Mouse (Mus musculus) small intestine, adult 2 months (tissue): ENCODE data around the gene Gm20388. TPM values are rescaled to one million over a fixed set of nuclear protein-coding genes. Genes with fewer than 3 reads are reported as not detected.
A peak's percentile ranks its signal among the peaks of the same experiment; 100 is the strongest.

ENCODE experiments used
- H3K27ac ChIP-seq: fragments of 200-500 bp; 2 replicates; pipeline ENCODE4 v1.5.1; 2012; ENCODE audit warnings: low read depth, low read length, control low read depth, inconsistent platforms; ENCODE audit not compliant: insufficient read depth
- H3K27me3 ChIP-seq: fragments of 200-500 bp; 2 replicates; pipeline ENCODE4 v1.6.1; 2012; ENCODE audit warnings: mild to moderate bottlenecking, moderate library complexity, low read length, inconsistent platforms; ENCODE audit not compliant: control insufficient read depth, insufficient read depth
- H3K36me3 ChIP-seq: fragments of 200-500 bp; 2 replicates; pipeline ENCODE4 v1.6.1; 2012; ENCODE audit warnings: mild to moderate bottlenecking, low read length, control low read depth, inconsistent platforms; ENCODE audit not compliant: control insufficient read depth, insufficient read depth
- H3K4me1 ChIP-seq: fragments of 200-500 bp; 2 replicates; pipeline ENCODE4 v1.6.1; 2012; ENCODE audit warnings: low read length, inconsistent platforms, mixed read lengths; ENCODE audit not compliant: control insufficient read depth, insufficient read depth, insufficient read length
- H3K4me3 ChIP-seq: fragments of 200-500 bp; 2 replicates; pipeline ENCODE4 v1.5.1; 2012; ENCODE audit warnings: low read depth, mild to moderate bottlenecking, control low read depth, inconsistent platforms, low read length, moderate library complexity
- CTCF ChIP-seq: fragments of 200-500 bp; IDR thresholded peaks from 2 replicates; pipeline ENCODE4 v1.5.1; 2012; ENCODE audit warnings: low read depth, mild to moderate bottlenecking, control low read depth, inconsistent platforms, low read length, moderate library complexity, mixed read lengths; ENCODE audit not compliant: insufficient replicate concordance, insufficient read length; ENCODE audit errors: extremely low read depth
- POLR2A ChIP-seq: fragments of 200-500 bp; IDR thresholded peaks from 2 replicates; pipeline ENCODE4 v1.6.1; 2012; ENCODE audit warnings: low read depth, mild to moderate bottlenecking, control low read depth, inconsistent platforms, low read length, moderate library complexity
- WGBS: fragments of 180-500 bp; shearing (Covaris S2); methylation state at CpG from one replicate; pipeline ENCODE4 v1.1.7; 2018; 5-methylcytosine and 5-hydroxymethylcytosine counted together
- polyA plus RNA-seq: library from polyadenylated mRNA; depleted of rRNA; stranded (reverse); fragments of >200 nt; gene quantifications from 2 replicates; pipeline ENCODE4 v1.2.3, GENCODE M21; 2012

Gm20388 gene
- polyA plus RNA-seq, 1 experiment = 37.3 TPM

- no peak overlapping the region for H3K4me3 ChIP-seq
- WGBS = 89% methylated on average over 7 of the region's 7 CpGs
- no peaks in the 10 kb centered on the region for H3K27me3 ChIP-seq
- no peak for TF ChIP-seq CTCF
- peaks cover 9% of the 10 kb centered on the region for H3K4me1 ChIP-seq
- H3K27ac ChIP-seq = no peak overlapping the region
- H3K36me3 ChIP-seq = no peaks in the 10 kb centered on the region
These were observed 2359.9 kb downstream of the Gm20388 start for GRCm38 (mm10) chr8:122270555-122270954.

- H3K36me3 ChIP-seq = no peaks in the 10 kb centered on the region
- TF ChIP-seq CTCF (peak; percentile 97), POLR2A (no peak)
- no peaks in the 10 kb centered on the region for H3K27me3 ChIP-seq
- H3K4me1 ChIP-seq = peaks cover 16% of the 10 kb centered on the region
- no peak overlapping the region for H3K27ac ChIP-seq
- whole genome bisulfite sequencing = 10% methylated on average over 5 of the region's 5 CpGs
- H3K4me3 ChIP-seq = no peak overlapping the region
These were observed 2362.5 kb downstream of the Gm20388 start for GRCm38 (mm10) chr8:122273152-122273551.

DNA sequence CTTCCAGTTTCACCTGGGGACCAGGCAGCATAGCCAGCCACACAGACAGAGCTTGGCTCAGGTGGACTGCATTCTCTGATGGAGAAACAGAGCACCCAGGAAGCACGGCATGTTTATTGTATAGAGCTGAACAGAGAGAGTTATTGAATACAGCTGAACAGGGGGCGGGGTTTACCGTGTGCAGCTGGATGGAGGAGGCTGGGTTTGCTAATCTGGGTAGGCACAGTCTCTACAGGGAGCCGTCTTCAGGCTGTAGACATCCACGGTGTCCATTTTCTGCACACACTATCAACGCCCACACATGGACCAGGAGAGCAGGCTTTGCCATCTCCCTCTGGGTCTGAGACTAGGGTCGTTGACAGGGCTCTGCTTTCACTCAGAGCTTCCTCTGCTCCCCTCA is 2363.2 kb downstream of the Gm20388 start:
- no peak overlapping the region for H3K4me3 ChIP-seq
- no peaks in the 10 kb centered on the region for H3K36me3 ChIP-seq
- TF ChIP-seq POLR2A = no peak
- TF ChIP-seq CTCF = no peak
- peaks cover 15% of the 10 kb centered on the region for H3K4me1 ChIP-seq
- 21% methylated on average over 7 of the region's 7 CpGs for WGBS
- no peaks in the 10 kb centered on the region for H3K27me3 ChIP-seq
- H3K27ac ChIP-seq = no peak overlapping the region

DNA sequence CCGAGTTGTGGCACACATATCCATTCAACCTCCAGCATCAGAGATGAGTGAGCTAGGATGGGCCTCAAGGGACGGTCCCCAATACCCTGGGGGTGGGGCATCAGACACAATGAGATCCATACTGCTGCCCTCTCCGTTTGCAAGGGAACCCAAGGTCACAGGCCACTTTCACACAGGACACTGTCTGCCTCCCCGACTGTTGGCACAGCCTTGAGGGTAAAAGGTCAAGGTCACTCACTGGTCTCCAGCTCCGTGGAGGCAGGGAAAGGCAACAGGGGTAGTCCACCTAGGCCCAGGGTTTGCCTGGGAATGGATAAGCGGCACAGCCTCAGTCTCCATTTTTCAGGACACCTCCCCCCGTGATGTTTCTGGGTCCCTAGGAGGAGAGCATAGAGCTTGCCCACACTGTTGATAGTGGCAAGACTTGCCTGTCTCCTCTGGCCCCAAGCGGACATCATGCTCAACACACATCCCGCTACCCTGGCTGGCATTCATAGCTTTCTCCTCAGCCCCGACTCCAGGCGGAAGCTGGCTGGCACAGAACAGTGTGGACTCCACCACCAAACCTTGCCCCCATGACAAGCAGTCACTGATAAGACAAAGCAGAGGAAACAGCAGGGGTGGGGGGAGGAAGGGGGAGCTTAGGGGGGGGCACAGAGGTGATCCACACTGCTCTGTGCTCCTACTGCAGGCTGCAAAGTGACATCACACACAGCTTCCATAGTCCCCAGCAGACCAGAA is 2364.2 kb downstream of the Gm20388 start:
- 56% methylated on average over 11 of the region's 11 CpGs for WGBS
- TF ChIP-seq POLR2A (no peak), CTCF (no peak)

DNA sequence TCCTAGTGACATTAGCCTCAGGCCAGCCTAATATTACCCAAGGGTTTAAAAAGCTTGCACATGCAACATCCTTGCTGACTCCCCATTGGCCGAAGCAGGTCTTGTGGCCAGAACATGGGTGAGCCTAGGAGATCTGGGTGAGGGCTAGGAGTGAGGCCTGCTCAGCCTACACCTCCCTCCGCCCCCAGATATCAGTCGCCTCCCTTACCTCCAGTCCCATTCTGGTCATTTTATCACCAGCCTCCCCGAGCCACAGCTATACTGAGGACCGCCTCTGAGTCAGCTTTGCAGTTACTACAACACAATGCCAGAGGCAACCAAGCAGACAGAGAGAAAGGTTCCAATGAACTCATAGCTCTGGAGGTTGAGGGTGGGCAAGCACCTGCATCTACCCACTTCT is 2365.7 kb downstream of the Gm20388 start:
- TF ChIP-seq CTCF (no peak), POLR2A (no peak)
- no peak overlapping the region for H3K4me3 ChIP-seq
- no peaks in the 10 kb centered on the region for H3K36me3 ChIP-seq
- WGBS = 96% methylated on average over 5 of the region's 5 CpGs
- peaks cover 15% of the 10 kb centered on the region for H3K4me1 ChIP-seq
- H3K27ac ChIP-seq = no peak overlapping the region
- no peaks in the 10 kb centered on the region for H3K27me3 ChIP-seq

More for the DNA sequence above, 2364.2 kb downstream of the Gm20388 start:
- Histone ChIP-seq H3K4me1 (peaks cover 8% of the 10 kb centered on the region), H3K27ac (no peak overlapping the region), H3K36me3 (no peaks in the 10 kb centered on the region), H3K4me3 (no peak overlapping the region), H3K27me3 (no peaks in the 10 kb centered on the region)

DNA sequence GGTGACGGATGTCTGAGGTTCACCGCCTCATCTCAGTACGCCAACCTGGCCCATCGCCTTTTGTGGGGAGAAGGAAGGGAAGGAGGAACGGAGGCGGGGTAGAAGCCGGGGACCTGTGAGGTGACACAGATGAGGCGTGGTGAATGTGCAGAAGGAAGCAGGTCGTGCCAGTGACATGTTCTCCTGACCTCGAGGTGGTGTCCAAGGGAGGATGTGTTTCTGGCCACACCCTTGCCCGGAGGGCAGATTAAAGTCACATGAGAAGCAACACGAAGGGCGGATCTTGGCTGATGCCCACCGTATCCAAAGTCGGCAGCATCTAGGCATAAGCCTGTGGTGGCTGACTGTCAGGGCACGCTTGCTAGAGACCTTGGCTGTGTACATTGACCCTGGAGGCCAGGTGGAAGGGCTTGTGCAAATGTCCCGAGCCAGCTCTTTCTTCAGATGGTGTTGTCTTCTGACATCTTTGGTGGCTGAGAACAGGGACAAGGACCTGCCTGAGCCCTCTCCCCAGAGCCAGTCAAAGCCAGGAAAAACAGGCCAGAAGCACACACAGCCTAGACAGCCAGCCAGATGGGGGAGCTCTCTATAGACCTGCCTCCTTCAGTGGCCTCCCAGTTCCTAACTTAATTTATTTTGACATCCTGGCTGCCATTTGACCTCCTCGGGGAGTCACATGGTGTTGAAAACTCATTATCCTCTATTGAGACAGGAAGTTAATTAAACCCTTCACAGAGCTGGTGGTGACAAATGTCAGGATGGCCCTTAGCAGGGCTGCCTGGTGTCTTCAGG is 2366.8 kb downstream of the Gm20388 start:
- WGBS = 55% methylated on average over 18 of the region's 18 CpGs

GRCm38 (mm10) chr8:122280156-122280555 is 2369.5 kb downstream of the Gm20388 start:
- TF ChIP-seq POLR2A (no peak), CTCF (no peak)
- H3K36me3 ChIP-seq = no peaks in the 10 kb centered on the region
- no peak overlapping the region for H3K27ac ChIP-seq
- H3K27me3 ChIP-seq = no peaks in the 10 kb centered on the region
- no peak overlapping the region for H3K4me3 ChIP-seq
- H3K4me1 ChIP-seq = peaks cover 25% of the 10 kb centered on the region
- 45% methylated on average over 4 of the region's 4 CpGs for WGBS

More for the DNA sequence above, 2366.8 kb downstream of the Gm20388 start:
- Histone ChIP-seq H3K4me3 (no peak overlapping the region), H3K27ac (no peak overlapping the region), H3K36me3 (no peaks in the 10 kb centered on the region), H3K4me1 (peaks cover 15% of the 10 kb centered on the region), H3K27me3 (no peaks in the 10 kb centered on the region)
- TF ChIP-seq POLR2A (no peak), CTCF (no peak)
